Mouse (Mus musculus) spleen, postnatal 36 days (tissue): ENCODE data around the gene Kat5.

Experiments used
- DNase-seq, 2 experiments: peaks; one replicate each; pipeline ENCODE4 v3.0.0; 2022; ENCODE audit warnings: low spot score in 2 of 2, mixed read lengths in 1 of 2

Kat5 gene

DNA sequence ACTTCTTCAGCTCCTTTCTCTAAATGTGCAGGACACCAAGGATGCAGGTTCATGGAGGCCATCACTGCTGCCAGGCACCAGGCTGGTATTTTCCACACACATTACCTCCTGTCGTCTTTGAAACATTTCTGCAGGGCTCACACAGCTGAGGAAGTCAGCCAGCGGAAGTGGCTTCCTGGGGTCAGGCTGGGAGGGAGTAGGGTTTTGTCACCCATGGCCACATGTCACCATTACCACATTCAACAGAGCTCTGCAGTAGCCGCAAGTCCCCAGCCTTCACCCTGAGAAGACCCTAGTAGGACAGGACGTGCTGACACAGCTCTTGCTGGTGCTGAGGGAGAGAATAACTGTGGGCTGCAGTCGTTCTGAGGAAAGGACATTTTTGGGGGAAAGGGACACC is 38.2 kb downstream of the Kat5 start:
- DNase-seq: peak; percentile 68

DNA sequence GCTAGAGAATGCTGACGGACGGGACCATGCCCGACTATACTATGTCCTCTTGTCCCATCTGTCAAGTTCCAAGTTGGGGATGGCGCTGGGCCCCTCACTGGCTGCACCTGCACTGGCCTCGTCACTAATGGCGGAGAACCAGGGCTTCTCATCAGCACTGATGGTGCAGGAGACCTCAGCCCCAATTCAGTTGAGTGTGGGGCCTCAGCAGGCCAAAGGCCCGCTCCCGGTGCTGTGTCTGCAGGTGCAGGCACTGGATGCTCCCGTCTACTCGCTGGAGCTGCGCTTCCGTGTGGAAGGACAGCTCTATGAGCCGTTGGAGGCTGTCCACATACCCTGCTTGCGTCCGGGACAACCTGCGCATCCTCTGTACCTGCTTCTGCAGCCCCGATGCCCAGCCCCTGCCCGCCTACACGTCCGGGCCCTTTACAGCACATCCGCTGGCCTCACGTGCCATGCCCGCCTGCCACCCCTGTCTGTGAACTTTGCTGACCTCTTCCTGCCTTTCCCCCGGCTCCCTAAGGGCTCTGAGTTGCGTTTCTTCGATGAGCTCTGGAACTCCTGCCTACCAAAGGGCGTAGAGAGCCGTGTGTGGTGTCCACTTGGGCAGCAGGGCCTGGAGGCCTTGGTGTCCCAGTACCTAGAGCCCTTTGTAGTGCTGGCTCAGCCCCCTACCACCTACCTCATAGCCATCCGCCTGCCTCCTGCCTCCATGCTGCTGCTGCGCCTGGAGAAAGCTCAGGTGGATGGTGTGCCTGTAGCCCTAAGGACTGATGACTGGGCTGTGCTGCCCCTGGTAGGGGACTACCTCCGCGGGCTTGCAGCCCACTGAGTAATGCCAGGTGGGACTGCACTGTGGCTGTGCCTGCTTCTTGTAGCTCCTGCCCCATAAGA is 39.4 kb downstream of the Kat5 start:
- DNase-seq: no peak

- no peak for DNase-seq
Measured at GRCm38 (mm10) chr19:5569521-5569920, 40.5 kb downstream of the Kat5 start.

GRCm38 (mm10) chr19:5568470-5569140 is 41.4 kb downstream of the Kat5 start:
- DNase-seq: peak; percentile 70 to 78

DNA sequence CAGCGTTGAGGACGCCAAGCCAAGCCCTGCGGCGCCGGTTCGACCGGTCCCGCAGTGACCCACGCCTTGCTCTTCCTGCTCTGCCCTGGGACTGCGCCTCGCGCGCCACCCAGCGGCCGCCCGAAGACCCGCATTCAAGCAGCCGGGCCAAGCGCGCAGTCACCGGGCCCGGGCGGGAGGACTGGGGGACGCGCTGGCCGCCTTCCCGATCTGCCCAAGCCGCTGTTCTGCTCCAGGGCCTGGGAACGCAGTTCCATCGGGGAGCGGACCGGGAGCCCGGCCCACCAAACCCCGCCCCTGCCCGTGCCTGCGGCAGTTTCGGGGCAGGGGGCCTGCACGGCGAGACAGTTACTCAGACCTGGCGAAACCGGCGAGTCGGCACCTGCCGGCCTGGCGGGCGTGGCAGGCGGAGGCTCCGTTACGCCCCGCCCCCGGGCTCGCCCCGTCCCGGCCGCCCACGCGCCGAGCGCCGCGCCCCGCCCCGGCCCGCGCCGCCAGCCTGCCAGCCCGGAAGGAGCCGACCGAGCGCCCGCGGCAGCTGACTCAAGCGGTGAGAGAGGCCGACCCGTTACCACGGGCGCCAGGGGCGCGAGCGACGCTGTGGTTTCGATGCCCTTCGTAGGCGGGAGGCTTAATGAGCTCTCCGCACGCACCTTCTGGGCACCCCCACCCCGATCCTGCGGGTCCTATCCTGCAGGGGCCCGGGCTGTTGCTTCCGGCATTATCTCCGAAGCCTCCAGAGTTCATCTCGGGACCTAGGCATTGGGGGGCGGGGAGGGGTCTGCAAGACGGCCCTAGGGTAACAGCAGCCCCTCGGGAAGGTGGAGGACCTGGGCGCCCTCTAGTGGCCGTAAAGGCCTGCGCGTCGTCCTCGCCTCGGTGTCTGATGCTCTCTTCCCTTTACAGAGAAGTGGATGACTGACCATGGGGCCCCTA is 42.2 kb downstream of the Kat5 start, which contains the start of gene Ap5b1:
Ap5b1 (plus strand) TSS at position 492 of the 936 bp plus-strand sequence.
- peak; percentile 88 to 90 for DNase-seq

DNA sequence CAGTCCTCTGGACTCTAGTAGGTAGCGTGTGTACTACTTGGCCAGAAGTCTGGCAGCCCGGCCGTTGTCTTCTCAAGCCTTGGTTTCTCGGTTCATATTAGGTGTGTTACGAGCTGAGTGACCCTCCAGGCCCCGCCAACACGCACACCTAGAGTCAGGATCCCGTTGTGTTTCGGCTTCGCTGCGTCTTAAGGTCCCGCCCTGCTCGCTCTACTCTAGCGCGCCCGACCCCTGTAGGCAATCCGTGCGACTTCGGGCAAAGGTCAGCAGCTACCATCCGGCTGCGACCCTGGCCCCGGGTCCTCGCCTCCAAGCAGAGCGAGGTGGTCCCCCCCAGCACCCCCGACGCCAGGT is 42.9 kb downstream of the Kat5 start:
- no peak for DNase-seq

DNA sequence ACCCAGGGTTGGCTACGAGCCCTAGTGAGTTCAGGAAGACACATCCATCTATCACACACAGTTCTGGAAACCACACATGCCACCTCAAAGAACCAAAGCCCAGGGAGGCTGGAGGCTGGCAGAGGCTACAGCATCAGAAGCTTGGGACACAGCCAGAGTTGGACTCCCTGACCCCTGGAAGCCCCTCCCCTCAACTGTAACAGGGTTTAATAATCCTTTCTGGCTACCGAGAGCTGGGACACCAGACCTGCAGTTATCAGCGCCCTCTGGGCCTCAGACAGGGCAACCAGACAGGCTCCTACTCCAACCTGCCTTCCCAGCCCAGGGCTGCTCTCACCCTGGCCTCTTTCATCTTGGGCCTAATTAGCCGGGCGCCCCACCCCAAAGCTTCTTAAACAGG is 43.7 kb downstream of the Kat5 start:
- DNase-seq: no peak

DNA sequence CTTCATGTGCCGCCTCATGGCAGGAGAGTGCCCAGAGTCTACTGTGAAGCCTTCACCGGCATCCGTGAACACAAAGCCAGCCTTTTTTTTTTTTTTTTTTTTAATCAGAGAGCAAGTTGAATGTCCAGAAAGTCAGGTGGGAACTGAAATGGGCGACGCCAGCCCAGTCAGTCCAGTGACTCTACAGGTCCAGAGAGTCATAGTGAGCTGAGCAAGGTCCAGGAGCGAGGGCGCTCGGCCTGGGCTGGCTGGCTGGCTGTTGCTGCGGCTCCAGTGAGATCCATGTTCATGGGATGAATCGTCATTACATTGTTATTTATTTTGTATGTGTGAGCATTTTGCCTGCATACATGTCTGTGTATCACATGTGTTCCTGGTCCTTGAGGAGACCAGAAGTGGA is 47.3 kb downstream of the Kat5 start:
- DNase-seq: no peak

- DNase-seq: no peak
Measured at GRCm38 (mm10) chr19:5561886-5562285, 48.2 kb downstream of the Kat5 start.

DNA sequence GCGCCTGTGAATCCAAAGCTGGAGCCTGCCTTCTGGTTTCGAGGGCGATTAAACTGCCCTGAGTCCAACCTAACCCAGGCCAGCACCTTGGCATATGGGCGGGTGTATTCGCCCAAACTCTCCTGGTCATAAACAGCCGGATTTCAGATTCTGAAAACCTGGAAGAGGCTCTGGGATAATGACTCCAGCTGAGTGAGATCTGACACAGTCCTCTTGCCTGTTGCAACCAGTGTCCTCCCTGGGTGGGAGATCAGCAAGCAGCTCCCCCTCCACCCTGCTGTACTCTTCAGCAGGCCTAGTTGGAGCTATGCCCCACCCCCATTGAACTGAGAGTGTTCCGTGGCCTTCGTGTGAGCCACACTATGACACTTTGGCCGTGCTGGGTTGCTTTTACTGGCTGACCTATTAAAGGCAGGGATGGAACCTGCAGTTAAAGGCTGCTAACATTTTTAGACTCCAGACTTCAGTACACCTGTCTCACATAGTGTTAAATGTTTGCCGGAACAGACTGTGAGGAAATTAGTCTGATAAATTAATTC is 48.7 kb downstream of the Kat5 start:
- DNase-seq: no peak

DNA sequence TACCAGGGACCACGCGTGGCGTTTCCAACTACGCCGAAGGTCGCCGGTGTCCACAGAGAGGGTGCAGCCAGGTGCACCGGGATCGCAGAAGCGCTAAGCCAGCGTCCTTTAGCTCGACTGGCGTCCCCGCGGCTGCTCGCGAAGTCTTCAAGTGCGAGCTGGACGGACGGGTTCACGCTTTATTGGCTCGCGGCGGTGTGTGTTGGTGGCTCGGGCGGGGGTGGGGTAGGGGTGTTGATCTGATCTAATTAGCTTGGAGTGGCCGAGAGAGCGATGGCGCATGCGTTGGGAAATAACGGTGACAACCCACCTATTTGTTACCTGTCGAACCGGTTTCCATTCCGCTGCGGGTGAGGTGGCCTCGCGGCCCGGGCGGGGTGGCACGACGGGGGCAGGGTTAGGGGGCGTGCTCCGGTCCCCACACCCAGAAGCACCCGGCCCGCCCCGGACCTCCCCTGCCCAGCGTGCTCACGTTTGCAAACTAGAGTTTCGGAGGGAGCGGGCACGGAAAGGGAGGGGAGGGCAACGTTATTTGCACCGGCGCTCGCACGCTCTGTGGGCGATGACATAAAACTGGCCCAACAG is 49.5 kb downstream of the Kat5 start, which contains the start of gene Ovol1:
Ovol1 (minus strand) TSS at position 190 of the 585 bp plus-strand sequence.
- DNase-seq: no peak

DNA sequence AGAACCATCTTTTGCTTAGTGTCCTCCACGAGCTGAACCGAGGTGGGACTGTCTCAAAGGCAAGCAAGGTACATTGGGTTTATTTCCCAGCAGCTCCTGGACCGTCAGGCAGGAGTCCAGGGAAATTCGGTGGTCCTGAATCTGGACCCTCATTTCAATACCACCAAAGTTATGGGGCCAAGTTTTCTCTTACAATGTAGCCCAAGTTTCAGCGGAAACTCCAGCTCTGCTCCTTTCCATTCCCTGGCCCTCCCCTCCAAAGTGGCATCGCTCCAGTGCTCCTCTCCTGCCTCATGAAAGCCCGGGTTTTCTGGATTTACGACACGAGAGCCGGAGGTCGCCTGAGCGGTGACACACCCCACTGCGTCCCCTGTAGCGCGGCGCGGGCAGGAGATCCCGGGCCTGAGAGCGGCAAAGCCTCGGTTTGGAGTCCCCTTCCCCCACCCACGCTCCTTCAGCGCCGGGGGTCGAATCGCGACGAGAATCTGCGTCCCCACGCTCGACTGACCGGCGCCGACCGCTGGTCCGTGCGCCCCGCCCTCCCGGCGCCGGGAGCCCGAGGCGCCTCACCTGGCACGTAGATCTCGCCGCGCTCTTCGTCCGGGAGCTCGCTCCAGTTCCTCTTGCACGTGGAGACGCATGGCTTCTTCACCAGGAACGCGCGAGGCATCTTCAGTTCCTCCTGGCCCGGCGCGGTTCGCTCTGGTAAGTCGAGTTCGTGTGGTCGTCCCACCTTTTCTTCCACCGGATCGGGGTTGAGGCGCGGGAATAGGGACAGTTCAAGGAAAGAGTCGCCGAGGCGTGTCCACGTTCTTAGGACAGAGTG is 50.2 kb downstream of the Kat5 start:
- DNase-seq: no peak

GRCm38 (mm10) chr19:5559229-5559628 is 50.8 kb downstream of the Kat5 start:
- DNase-seq: no peak

- no peak for DNase-seq
Measured at GRCm38 (mm10) chr19:5558770-5559169, 51.3 kb downstream of the Kat5 start.

- DNase-seq: no peak
Measured at GRCm38 (mm10) chr19:5558169-5558568, 51.9 kb downstream of the Kat5 start.

- DNase-seq: no peak
Measured at GRCm38 (mm10) chr19:5554212-5554611, 55.8 kb downstream of the Kat5 start.

GRCm38 (mm10) chr19:5553802-5554201 is 56.2 kb downstream of the Kat5 start:
- no peak for DNase-seq
